Mouse (Mus musculus) neural tube, embryonic 13.5 days (tissue): ENCODE measurements around the gene Drd5. TPM values are rescaled to one million over a fixed set of nuclear protein-coding genes. Genes with fewer than 3 reads are reported as not detected.

Source experiments
- ATAC-seq: fragments of 200-750 bp; cut with Nextera tagmentation; 2 replicates; pipeline ENCODE4 v1.8.0; 2017; ENCODE audit warnings: low read depth, mild to moderate bottlenecking, moderate TSS enrichment, moderate library complexity
- H3K27ac ChIP-seq: fragments of 300-500 bp; sonication (generic); replicated peaks from 2 replicates; pipeline ENCODE4 v1.5.1; 2015; ENCODE audit warnings: moderate library complexity, mild to moderate bottlenecking, inconsistent platforms
- H3K27me3 ChIP-seq: fragments of 300-500 bp; sonication (generic); 2 replicates; pipeline ENCODE4 v1.6.1; 2015; ENCODE audit warnings: mild to moderate bottlenecking, inconsistent platforms
- H3K36me3 ChIP-seq: fragments of 300-500 bp; sonication (generic); 2 replicates; pipeline ENCODE4 v1.6.1; 2015; ENCODE audit warnings: mild to moderate bottlenecking, inconsistent platforms
- H3K4me1 ChIP-seq: fragments of 300-500 bp; sonication (generic); replicated peaks from 2 replicates; pipeline ENCODE4 v1.6.1; 2015; ENCODE audit warnings: inconsistent platforms
- H3K4me2 ChIP-seq: fragments of 300-500 bp; sonication (generic); 2 replicates; pipeline ENCODE4 v1.6.1; 2015; ENCODE audit warnings: inconsistent platforms, mild to moderate bottlenecking, moderate library complexity
- H3K4me3 ChIP-seq: fragments of 300-500 bp; sonication (generic); 2 replicates; pipeline ENCODE4 v1.5.1; 2015; ENCODE audit warnings: mild to moderate bottlenecking, inconsistent platforms
- H3K9ac ChIP-seq: fragments of 300-500 bp; sonication (generic); 2 replicates; pipeline ENCODE4 v1.6.1; 2015; ENCODE audit warnings: moderate library complexity, mild to moderate bottlenecking, inconsistent platforms
- H3K9me3 ChIP-seq: fragments of 300-500 bp; sonication (generic); 2 replicates; pipeline ENCODE4 v1.6.1; 2016; ENCODE audit warnings: inconsistent platforms
- WGBS: fragments of 180-500 bp; shearing (Covaris S2); methylation state at CpG from one replicate; pipeline ENCODE4 v1.1.7; 2015; 5-methylcytosine and 5-hydroxymethylcytosine counted together
- polyA plus RNA-seq: library from polyadenylated mRNA; unstranded; fragments of >200 nt; fragmentation: Nextera tagmentation; extraction: Ambion mirVana; gene quantifications from 2 replicates; pipeline ENCODE4 v1.2.1, GENCODE M21; 2015

Gene Drd5
- polyA plus RNA-seq, 1 experiment from 2014 or later, result 0.27 TPM

DNA sequence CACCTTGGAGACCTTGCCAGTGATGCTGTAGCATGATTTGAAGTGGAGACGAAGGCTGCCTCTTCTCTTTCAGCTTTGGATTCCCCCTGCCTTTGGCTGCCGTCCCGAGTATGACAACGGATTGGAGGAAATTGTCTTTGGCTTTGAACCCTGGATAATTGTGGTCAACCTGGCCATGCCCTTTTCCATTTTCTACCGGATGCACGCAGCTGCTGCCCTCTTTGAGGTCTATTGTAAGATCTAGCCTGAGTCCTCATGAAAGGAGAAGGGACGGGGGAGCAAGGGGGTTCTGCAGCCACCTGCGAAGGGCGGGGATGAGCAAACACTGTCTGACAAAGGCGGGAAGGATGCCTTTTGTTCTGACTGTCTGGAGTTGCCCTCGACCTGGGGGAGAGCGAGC is 16.5 kb upstream of the Drd5 start:
- no peak overlapping the region for H3K4me2 ChIP-seq
- 21% methylated on average over 12 of the region's 12 CpGs for WGBS
- ATAC-seq, result no peak
- H3K4me3 ChIP-seq, result no peak overlapping the region
- no peaks in the 10 kb centered on the region for H3K36me3 ChIP-seq
- H3K27ac ChIP-seq, result no peak overlapping the region
- no peak overlapping the region for H3K9ac ChIP-seq
- H3K9me3 ChIP-seq, result no peaks in the 10 kb centered on the region
- no peaks in the 10 kb centered on the region for H3K4me1 ChIP-seq
- no peaks in the 10 kb centered on the region; the same call in 1 of the 2 replicates for H3K27me3 ChIP-seq

DNA sequence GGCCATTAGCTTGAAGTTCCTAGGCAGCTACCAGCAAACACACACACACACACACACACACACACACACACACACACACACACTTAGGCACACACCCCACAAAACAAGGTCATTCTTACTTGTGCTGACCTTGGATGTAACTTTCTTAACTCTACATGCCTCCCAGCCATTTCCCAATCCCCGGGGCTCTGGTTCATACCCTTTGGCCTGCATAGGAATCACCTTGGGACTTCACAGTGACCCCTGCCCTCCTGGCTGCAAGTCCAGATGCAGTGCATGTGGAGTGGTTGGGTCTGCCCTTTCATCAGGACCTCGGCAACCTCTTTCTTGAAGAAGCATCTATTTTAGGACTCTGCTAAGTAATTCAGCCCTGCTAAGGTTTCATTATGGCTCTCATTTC is 13.9 kb upstream of the Drd5 start:
- no peak overlapping the region for H3K9ac ChIP-seq
- H3K4me2 ChIP-seq, result no peak overlapping the region
- peaks cover 10% of the 10 kb centered on the region for H3K27me3 ChIP-seq
- H3K36me3 ChIP-seq, result no peaks in the 10 kb centered on the region
- no peaks in the 10 kb centered on the region for H3K4me1 ChIP-seq
- ATAC-seq, result no peak
- H3K4me3 ChIP-seq, result no peak overlapping the region
- no peaks in the 10 kb centered on the region for H3K9me3 ChIP-seq
- 85% methylated on average over 2 of the region's 2 CpGs for WGBS
- no peak overlapping the region for H3K27ac ChIP-seq

DNA sequence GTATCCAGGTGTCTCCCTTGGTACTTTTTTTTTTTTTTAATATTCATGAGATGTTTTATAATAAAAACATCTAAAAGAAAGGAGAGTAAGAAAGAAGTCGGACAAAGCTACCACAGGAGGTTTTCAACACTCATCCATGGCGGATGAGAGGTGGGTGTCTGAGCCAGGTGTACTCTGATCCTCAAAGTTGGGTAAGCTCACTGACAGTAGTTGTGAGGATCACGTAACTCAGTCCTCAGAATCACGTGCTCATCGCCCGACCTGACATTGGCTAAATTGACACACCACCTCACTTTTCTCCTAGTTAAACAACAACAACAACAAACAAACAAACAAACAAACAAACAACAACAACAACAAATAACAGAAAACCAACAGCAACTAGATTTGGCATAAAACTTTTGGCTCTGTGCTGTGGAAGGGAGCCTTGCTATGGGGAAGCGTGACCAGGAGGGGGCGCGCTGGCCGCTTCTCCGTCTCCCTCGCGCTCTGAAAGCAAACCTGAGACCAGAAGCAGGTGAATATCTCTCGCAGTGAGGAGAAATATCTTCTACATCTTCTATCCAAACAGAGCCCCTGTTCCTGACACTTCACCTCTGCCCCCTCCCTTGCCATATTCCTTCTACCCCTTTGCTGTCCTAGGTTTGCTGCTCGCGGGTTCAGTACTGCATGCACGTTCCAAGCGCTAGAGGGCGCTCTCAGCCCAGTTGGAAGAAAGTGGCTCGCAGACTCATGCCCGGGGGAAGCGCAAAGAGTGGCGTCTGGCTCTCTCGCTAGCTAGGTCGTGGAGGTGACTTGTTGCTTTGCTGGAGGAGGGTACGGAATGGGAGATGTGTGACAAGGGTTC is 11.7 kb upstream of the Drd5 start:
- ATAC-seq, result peak; percentile 90
- Histone ChIP-seq H3K36me3 (no peaks in the 10 kb centered on the region), H3K9me3 (no peaks in the 10 kb centered on the region), H3K4me2 (peak overlapping the region; percentile 64), H3K9ac (peak overlapping the region; percentile 62), H3K27me3 (peaks cover 10% of the 10 kb centered on the region), H3K4me3 (peak overlapping the region; percentile 42), H3K4me1 (no peaks in the 10 kb centered on the region), H3K27ac (no peak overlapping the region)
- WGBS, result 10% methylated on average over 26 of the region's 26 CpGs

DNA sequence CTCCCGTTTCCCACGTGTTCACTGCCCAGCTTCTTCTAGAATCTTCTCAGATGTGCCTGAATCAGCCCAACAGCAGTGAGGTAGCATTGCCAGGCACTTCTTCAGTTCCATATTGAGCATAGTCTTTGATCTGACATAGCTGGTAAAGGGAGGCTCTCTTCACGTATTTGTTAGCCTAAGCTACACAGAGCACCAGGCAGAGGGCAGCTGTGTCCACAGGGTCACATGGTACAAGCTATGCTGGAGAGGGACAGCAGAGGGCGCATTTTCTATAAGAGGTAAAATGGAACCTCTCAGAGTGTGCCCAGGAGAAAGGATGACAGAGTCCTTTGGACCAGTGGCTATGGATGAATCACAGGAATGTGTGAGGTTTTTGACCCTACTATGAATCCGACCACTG is 10.3 kb upstream of the Drd5 start:
- no peak overlapping the region for H3K4me2 ChIP-seq
- no peak overlapping the region for H3K27ac ChIP-seq
- H3K9ac ChIP-seq, result no peak overlapping the region
- H3K9me3 ChIP-seq, result no peaks in the 10 kb centered on the region
- no peaks in the 10 kb centered on the region for H3K4me1 ChIP-seq
- WGBS, result 50% methylated on average over 5 of the region's 5 CpGs
- no peak overlapping the region for H3K4me3 ChIP-seq
- H3K27me3 ChIP-seq, result peaks cover 10% of the 10 kb centered on the region
- no peaks in the 10 kb centered on the region for H3K36me3 ChIP-seq
- ATAC-seq, result no peak

DNA sequence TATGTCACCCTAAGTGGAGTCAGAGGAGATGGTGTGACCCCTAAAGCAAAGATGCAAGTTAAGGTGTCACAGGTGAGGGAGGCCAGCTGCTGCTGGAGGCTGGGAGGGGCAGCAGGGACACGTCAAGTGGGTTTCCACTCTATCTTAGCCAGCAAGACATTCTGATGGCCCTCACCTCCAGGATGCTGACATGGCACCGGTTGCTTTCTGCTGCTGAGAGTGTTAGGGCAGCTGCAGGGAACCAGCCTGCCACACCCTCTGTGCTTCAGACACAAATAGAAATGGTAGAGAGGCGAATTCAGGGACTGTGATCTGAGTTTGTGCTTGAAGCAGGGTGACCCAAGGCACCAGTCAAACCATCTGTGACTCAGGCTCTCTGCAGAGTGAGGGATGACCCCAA is 9.4 kb upstream of the Drd5 start:
- 76% methylated on average over 3 of the region's 3 CpGs for WGBS
- H3K4me2 ChIP-seq, result no peak overlapping the region
- H3K4me3 ChIP-seq, result no peak overlapping the region
- no peak for ATAC-seq
- no peak overlapping the region for H3K27ac ChIP-seq
- no peaks in the 10 kb centered on the region for H3K4me1 ChIP-seq
- no peaks in the 10 kb centered on the region for H3K36me3 ChIP-seq
- H3K9me3 ChIP-seq, result no peaks in the 10 kb centered on the region
- peaks cover 10% of the 10 kb centered on the region for H3K27me3 ChIP-seq
- no peak overlapping the region for H3K9ac ChIP-seq

DNA sequence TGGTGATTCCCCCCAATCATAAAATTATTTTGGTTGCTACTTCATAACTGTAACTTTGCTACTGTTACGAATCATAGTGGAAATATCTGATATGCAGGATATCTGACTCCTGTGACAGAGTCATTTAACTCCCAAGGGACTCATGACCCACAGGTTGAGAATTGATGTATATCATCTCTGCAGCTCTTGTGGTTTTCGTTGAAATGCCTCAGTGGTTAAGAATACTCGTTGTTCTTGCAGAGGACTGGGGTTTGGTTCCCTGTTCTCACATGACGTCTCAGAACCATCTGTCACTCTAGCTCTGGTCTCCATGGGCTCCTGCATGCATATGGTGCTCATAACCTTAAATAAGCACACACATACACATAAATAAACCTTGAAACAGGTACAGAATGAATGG is 14.2 kb downstream of the Drd5 start:
- Histone ChIP-seq H3K4me1 (no peaks in the 10 kb centered on the region), H3K36me3 (no peaks in the 10 kb centered on the region), H3K9me3 (0 out of 2 replicates have a peak, but pooled peaks cover 5% of the 10 kb centered on the region), H3K27me3 (no peaks in the 10 kb centered on the region), H3K4me2 (no peak overlapping the region), H3K27ac (no peak overlapping the region), H3K4me3 (no peak overlapping the region), H3K9ac (no peak overlapping the region)
- no peak for ATAC-seq
- WGBS, result 73% methylated on average over 4 of the region's 4 CpGs

DNA sequence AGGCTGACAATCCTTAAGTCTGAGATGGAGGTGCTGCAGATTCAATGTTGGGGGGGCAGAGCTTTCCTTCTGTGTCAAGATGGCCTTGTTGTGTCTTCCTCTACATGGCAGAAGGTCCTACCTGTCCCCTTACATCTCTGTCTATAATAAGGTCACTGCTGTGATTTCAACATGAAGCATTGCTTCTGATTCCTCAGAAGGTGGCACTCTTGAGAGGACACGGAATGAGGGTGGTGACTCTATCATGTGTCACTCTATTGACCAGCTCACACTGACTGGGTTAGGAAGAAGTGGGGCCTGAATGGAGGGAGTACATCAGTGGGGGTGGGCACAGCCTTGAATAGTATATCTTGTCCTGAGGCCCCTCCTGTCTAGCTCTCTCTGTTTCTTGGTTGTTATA is 15.4 kb downstream of the Drd5 start:
- no peaks in the 10 kb centered on the region for H3K36me3 ChIP-seq
- H3K27ac ChIP-seq, result no peak overlapping the region
- no peaks in the 10 kb centered on the region for H3K9me3 ChIP-seq
- H3K4me1 ChIP-seq, result no peaks in the 10 kb centered on the region
- no peak overlapping the region for H3K9ac ChIP-seq
- no peak for ATAC-seq
- H3K27me3 ChIP-seq, result no peaks in the 10 kb centered on the region
- no peak overlapping the region for H3K4me2 ChIP-seq
- 49% methylated on average over 1 of the region's 1 CpGs for WGBS
- no peak overlapping the region for H3K4me3 ChIP-seq

DNA sequence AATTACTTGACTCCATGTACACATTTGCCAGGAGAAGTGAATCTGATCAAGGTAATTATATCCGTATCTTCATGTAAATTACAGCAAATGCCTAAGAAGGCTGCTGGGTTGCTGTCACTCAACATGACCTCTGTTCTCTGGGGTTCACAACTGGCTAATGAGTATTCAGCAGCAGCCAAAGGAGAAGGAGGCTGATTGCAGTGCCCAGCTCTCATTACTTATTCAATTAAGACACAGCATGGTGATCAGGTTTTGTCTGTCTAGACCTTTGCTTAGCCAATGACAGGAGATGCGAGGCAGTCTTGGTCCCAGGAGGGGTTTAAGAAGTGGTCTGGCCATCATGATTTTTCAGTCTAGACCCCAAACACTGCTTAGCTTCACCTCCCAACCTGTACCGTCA is 23.9 kb downstream of the Drd5 start:
- 82% methylated on average over 3 of the region's 3 CpGs for WGBS
- H3K4me1 ChIP-seq, result no peaks in the 10 kb centered on the region
- H3K36me3 ChIP-seq, result no peaks in the 10 kb centered on the region
- no peak overlapping the region for H3K4me2 ChIP-seq
- H3K9ac ChIP-seq, result no peak overlapping the region
- no peak for ATAC-seq
- H3K27me3 ChIP-seq, result peaks cover 3% of the 10 kb centered on the region; the same call in 1 of the 2 replicates
- H3K4me3 ChIP-seq, result no peak overlapping the region
- no peaks in the 10 kb centered on the region for H3K9me3 ChIP-seq
- no peak overlapping the region for H3K27ac ChIP-seq

DNA sequence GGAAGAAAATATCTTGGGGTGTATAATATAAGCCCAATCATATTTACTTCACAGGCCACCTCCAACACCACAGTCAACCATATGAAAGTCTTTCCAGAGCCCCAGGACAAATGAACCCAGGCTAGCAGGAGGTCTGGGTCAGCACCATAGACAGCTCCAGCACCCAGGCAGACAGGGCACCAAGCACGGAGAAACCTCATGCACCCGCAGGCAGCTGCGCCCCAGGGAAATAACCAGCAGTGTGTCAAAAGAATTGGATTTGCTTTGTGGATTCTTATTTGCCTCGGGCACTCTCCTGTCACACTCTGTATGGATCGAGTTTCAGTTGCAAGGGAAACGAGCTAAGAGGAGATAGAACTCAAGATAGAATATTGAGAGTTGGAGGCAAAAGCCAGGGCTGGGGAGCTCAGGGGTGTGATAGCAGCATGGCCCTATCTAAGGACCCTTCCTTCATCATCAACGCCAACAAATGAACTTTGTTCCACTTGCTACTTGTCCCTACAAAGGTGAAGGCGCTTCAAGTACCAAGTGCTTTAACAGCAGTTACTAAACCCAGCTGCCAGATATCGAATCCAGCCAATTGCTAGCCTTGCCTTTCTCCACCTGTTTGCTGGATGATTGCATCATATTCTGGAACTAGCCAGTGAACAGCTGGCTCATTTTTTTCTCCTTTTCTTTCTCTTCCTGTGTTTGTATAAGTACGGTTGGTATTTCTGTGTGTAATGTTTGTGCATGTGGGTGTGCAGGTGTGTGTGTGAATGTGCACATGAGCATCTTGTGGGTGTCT is 27.7 kb downstream of the Drd5 start:
- whole genome bisulfite sequencing, result 40% methylated on average over 10 of the region's 10 CpGs
- no peak overlapping the region for H3K4me3 ChIP-seq
- H3K27me3 ChIP-seq, result peaks cover 3% of the 10 kb centered on the region; the same call in 1 of the 2 replicates
- no peak overlapping the region for H3K9ac ChIP-seq
- H3K4me2 ChIP-seq, result no peak overlapping the region
- no peak for ATAC-seq
- H3K27ac ChIP-seq, result no peak overlapping the region
- no peaks in the 10 kb centered on the region for H3K9me3 ChIP-seq
- H3K36me3 ChIP-seq, result no peaks in the 10 kb centered on the region
- H3K4me1 ChIP-seq, result peaks cover 9% of the 10 kb centered on the region

DNA sequence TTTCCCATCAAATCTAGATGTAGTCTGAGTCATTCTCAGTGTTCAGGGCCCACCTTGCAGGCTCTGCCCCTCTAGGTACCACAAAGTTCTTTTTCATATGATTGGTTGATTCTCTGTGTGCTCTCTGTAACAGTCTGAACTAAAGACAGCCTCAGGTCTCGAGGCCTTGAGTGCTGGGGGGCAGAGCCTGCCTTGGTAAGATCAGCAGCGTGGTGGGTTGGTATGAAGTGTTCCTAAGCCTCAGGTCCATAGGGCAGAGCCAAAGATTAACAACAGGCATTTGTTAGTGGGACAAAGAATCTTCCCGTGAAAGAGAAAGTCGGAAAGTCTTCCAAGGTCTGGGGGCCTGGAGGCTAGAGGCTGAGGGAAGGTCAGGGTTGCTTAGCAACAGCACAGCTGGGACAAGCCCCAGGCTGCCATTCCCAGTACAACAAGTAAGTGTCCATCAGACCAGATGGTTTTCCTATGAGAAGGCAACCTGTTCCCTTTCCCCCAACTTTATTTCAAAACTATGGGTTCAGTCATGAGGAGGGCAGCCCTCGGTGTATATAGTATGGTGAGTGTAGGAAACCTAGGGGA is 31.3 kb downstream of the Drd5 start:
- Histone ChIP-seq H3K36me3 (no peaks in the 10 kb centered on the region), H3K4me3 (no peak overlapping the region), H3K4me2 (no peak overlapping the region), H3K4me1 (peaks cover 9% of the 10 kb centered on the region), H3K9ac (no peak overlapping the region), H3K27ac (no peak overlapping the region), H3K27me3 (peaks cover 3% of the 10 kb centered on the region; the same call in 1 of the 2 replicates), H3K9me3 (no peaks in the 10 kb centered on the region)
- ATAC-seq, result no peak; the same call in 1 of the 2 replicates
- WGBS, result 21% methylated on average over 5 of the region's 5 CpGs

DNA sequence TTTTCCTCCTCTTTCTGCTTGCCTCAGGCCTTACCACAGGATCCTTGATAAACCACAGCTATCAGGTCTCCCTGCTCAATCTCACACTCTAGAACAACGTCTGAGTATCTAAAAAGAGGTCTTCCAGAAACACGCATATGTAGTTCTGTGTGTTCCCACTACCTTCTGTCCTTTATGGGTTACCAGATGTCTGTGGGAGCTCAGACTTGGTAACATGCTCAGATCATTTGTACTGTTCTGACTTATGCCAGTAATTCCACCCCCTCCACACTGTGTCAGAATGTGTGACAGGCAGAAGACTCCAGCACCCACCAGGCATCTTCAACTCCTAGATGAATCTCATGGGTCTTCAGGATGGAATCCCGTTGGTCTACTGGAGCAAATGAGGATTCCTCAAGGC is 37.8 kb downstream of the Drd5 start:
- no peak overlapping the region for H3K27ac ChIP-seq
- H3K36me3 ChIP-seq, result no peaks in the 10 kb centered on the region
- H3K4me1 ChIP-seq, result no peaks in the 10 kb centered on the region
- no peak for ATAC-seq
- no peak overlapping the region for H3K4me2 ChIP-seq
- H3K9me3 ChIP-seq, result no peaks in the 10 kb centered on the region
- no peaks in the 10 kb centered on the region for H3K27me3 ChIP-seq
- H3K4me3 ChIP-seq, result no peak overlapping the region
- no peak overlapping the region for H3K9ac ChIP-seq
- WGBS, result 82% methylated on average over 3 of the region's 3 CpGs

DNA sequence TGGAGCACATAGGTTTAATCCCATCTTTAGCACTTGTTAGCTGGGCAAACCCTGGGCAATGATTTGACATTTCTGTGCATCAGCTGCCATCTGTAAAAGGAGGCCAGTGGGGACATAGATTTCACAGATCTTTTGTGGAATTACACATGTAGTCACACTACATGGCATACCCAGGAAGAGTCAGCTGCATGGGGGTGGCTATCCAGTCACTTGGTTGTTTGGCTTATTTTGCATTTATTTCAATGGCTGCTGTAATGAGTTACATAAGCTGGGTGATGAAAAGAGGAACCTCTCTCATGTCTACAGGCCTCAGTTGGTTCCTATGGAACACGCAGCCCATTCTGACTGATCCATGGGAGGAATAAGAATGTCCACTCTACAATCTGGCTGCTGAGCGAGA is 40.5 kb downstream of the Drd5 start:
- Histone ChIP-seq H3K27ac (no peak overlapping the region), H3K4me2 (no peak overlapping the region), H3K27me3 (no peaks in the 10 kb centered on the region), H3K36me3 (no peaks in the 10 kb centered on the region), H3K4me1 (no peaks in the 10 kb centered on the region), H3K9me3 (no peaks in the 10 kb centered on the region), H3K9ac (no peak overlapping the region), H3K4me3 (no peak overlapping the region)
- no peak for ATAC-seq
- 82% methylated on average over 2 of the region's 2 CpGs for WGBS
